Mouse (Mus musculus) liver, adult 2 months (tissue): ENCODE measurements around the gene Abracl. TPM values are rescaled to one million over a fixed set of nuclear protein-coding genes. Genes with fewer than 3 reads are reported as not detected.

Experiments
- DNase-seq: peaks from one replicate; pipeline ENCODE4 v3.0.0-alpha.2; 2011; ENCODE audit warnings: low read depth, low spot score; ENCODE audit errors: extremely low read depth
- H3K27ac ChIP-seq: fragments of 200-500 bp; replicated peaks from 2 replicates; pipeline ENCODE4 v1.5.1; 2012; ENCODE audit warnings: low read depth, mild to moderate bottlenecking, control low read depth, inconsistent platforms, low read length; ENCODE audit not compliant: insufficient read depth
- H3K27me3 ChIP-seq: fragments of 200-500 bp; 2 replicates; pipeline ENCODE4 v1.6.1; 2012; ENCODE audit warnings: mild to moderate bottlenecking, moderate library complexity, low read length, inconsistent platforms; ENCODE audit not compliant: control insufficient read depth, insufficient read depth
- H3K36me3 ChIP-seq: fragments of 200-500 bp; 2 replicates; pipeline ENCODE4 v1.6.1; 2012; ENCODE audit warnings: low read length, inconsistent platforms; ENCODE audit not compliant: control insufficient read depth, insufficient read depth
- H3K4me1 ChIP-seq: fragments of 200-500 bp; 2 replicates; pipeline ENCODE4 v1.6.1; 2011; ENCODE audit warnings: low read length; ENCODE audit not compliant: control insufficient read depth, insufficient read depth
- H3K4me3 ChIP-seq: fragments of 200-500 bp; 2 replicates; pipeline ENCODE4 v1.5.1; 2011; ENCODE audit warnings: low read depth, mild to moderate bottlenecking, control low read depth, low read length, moderate library complexity; ENCODE audit not compliant: insufficient read depth
- H3K79me2 ChIP-seq: fragments of 200-500 bp; 2 replicates; pipeline ENCODE4 v1.6.1; 2012; ENCODE audit warnings: inconsistent platforms, mild to moderate bottlenecking, low read length, moderate library complexity; ENCODE audit not compliant: control insufficient read depth, insufficient read depth
- H3K9ac ChIP-seq: fragments of 200-500 bp; 2 replicates; pipeline ENCODE4 v1.6.1; 2012; ENCODE audit warnings: low read depth, mild to moderate bottlenecking, control low read depth, inconsistent platforms, low read length
- CTCF ChIP-seq: fragments of 200-500 bp; IDR thresholded peaks from 2 replicates; pipeline ENCODE4 v1.5.1; 2011; ENCODE audit warnings: low read depth, low read length, control low read depth
- POLR2A ChIP-seq: fragments of 200-500 bp; IDR thresholded peaks from 2 replicates; pipeline ENCODE4 v1.6.1; 2011; ENCODE audit warnings: low read length, control low read depth; ENCODE audit not compliant: insufficient read depth; ENCODE audit errors: extremely low read depth
- WGBS: fragments of 180-500 bp; shearing (Covaris S2); methylation state at CpG from one replicate; pipeline ENCODE4 v1.1.7; 2018; 5-methylcytosine and 5-hydroxymethylcytosine counted together
- polyA plus RNA-seq: library from polyadenylated mRNA; depleted of rRNA; stranded (reverse); fragments of >200 nt; gene quantifications from 2 replicates; pipeline ENCODE4 v1.2.3, GENCODE M21; 2012; rRNA removed
- total RNA-seq: library from RNA; depleted of rRNA; stranded (reverse); fragments of >200 nt; gene quantifications from 2 replicates; pipeline ENCODE4 v1.2.3, GENCODE M21; 2014; rRNA removed

Abracl gene
- total RNA-seq (13.2 and 14.3 TPM in 2 replicates), polyA plus RNA-seq (5.8 and 6.3 TPM in 2 replicates)

GRCm38 (mm10) chr10:18022741-18023347 is at the start of gene Abracl:
TSS of gene Abracl (minus strand) at chr10:18023288.
- peaks cover 2% of the 10 kb centered on the region; the same call in 1 of the 2 replicates for H3K4me1 ChIP-seq
- H3K27me3 ChIP-seq = no peaks in the 10 kb centered on the region
- WGBS = under 1% methylated on average over 37 of the region's 37 CpGs
- H3K9ac ChIP-seq = peak within 1 kb of the TSS; percentile 80
- H3K36me3 ChIP-seq = 0 out of 2 replicates have a peak, but pooled peaks cover 1% of the 10 kb centered on the region
- peak within 1 kb of the TSS; percentile 68 for H3K27ac ChIP-seq
- no peaks in the 10 kb centered on the region; the same call in 1 of the 2 replicates for H3K79me2 ChIP-seq
- peak; percentile 51 for DNase-seq
- peak within 1 kb of the TSS; percentile 82 for H3K4me3 ChIP-seq
- peak; percentile 30; the same call in 1 of the 2 replicates for TF ChIP-seq CTCF
- peak; percentile 46; the same call in 1 of the 2 replicates for TF ChIP-seq POLR2A

- Histone ChIP-seq H3K4me1 (peaks cover 19% of the 10 kb centered on the region), H3K27me3 (no peaks in the 10 kb centered on the region), H3K9ac (no peak overlapping the region), H3K4me3 (no peak overlapping the region), H3K79me2 (peaks cover 18% of the 10 kb centered on the region), H3K27ac (no peak overlapping the region), H3K36me3 (no peaks in the 10 kb centered on the region)
- no peak for TF ChIP-seq POLR2A
- no peak for TF ChIP-seq CTCF
- WGBS = 24% methylated on average over 3 of the region's 3 CpGs
- no peak for DNase-seq
Observed at GRCm38 (mm10) chr10:18072871-18073270, 49.8 kb upstream of the Abracl start.

GRCm38 (mm10) chr10:18070616-18071015 is 47.5 kb upstream of the Abracl start:
- peaks cover 28% of the 10 kb centered on the region for H3K4me1 ChIP-seq
- WGBS = 69% methylated on average over 2 of the region's 2 CpGs
- H3K27ac ChIP-seq = no peak overlapping the region
- TF ChIP-seq CTCF (no peak), POLR2A (no peak)
- H3K4me3 ChIP-seq = no peak overlapping the region
- DNase-seq = no peak
- H3K27me3 ChIP-seq = no peaks in the 10 kb centered on the region
- H3K36me3 ChIP-seq = no peaks in the 10 kb centered on the region
- H3K9ac ChIP-seq = no peak overlapping the region
- peaks cover 17% of the 10 kb centered on the region; the same call in 1 of the 2 replicates for H3K79me2 ChIP-seq

- DNase-seq = no peak
- Histone ChIP-seq H3K27me3 (no peaks in the 10 kb centered on the region), H3K79me2 (peaks cover 17% of the 10 kb centered on the region), H3K4me1 (peaks cover 28% of the 10 kb centered on the region), H3K27ac (no peak overlapping the region), H3K4me3 (no peak overlapping the region), H3K9ac (no peak overlapping the region), H3K36me3 (no peaks in the 10 kb centered on the region)
- TF ChIP-seq POLR2A (no peak), CTCF (no peak)
- WGBS = 64% methylated on average over 3 of the region's 3 CpGs
Observed at GRCm38 (mm10) chr10:18070144-18070543, 47.1 kb upstream of the Abracl start.

- H3K79me2 ChIP-seq = peaks cover 22% of the 10 kb centered on the region
- H3K36me3 ChIP-seq = no peaks in the 10 kb centered on the region
- 84% methylated on average over 2 of the region's 2 CpGs for WGBS
- TF ChIP-seq CTCF = no peak
- no peak for TF ChIP-seq POLR2A
- DNase-seq = no peak
- no peaks in the 10 kb centered on the region for H3K27me3 ChIP-seq
- H3K9ac ChIP-seq = no peak overlapping the region
- H3K4me3 ChIP-seq = no peak overlapping the region
- peaks cover 29% of the 10 kb centered on the region for H3K4me1 ChIP-seq
- H3K27ac ChIP-seq = peak overlapping the region; percentile 50; the same call in 1 of the 2 replicates
Observed at GRCm38 (mm10) chr10:18069576-18069975, 46.5 kb upstream of the Abracl start.

GRCm38 (mm10) chr10:18068880-18069279 is 45.8 kb upstream of the Abracl start:
- Histone ChIP-seq H3K4me1 (peaks cover 26% of the 10 kb centered on the region), H3K36me3 (no peaks in the 10 kb centered on the region), H3K27me3 (no peaks in the 10 kb centered on the region), H3K79me2 (peaks cover 22% of the 10 kb centered on the region), H3K27ac (peak overlapping the region; percentile 50), H3K9ac (no peak overlapping the region), H3K4me3 (no peak overlapping the region)
- 27% methylated on average over 2 of the region's 2 CpGs for WGBS
- TF ChIP-seq CTCF = no peak
- no peak for TF ChIP-seq POLR2A
- DNase-seq = peak; percentile 91
